Mouse (Mus musculus) bone marrow macrophage, adult 2 months (primary cell): Measurements from ENCODE around the gene Smim9.

Experiments used
- CTCF ChIP-seq: IDR thresholded peaks from 2 replicates; pipeline ENCODE4 v1.5.1; 2012; ENCODE audit warnings: low read depth, mild to moderate bottlenecking, low read length, moderate library complexity
- POLR2A ChIP-seq: IDR thresholded peaks from 2 replicates; pipeline ENCODE4 v1.6.1; 2012; ENCODE audit warnings: mild to moderate bottlenecking, low read depth, low read length, borderline replicate concordance

- TF ChIP-seq CTCF (no peak), POLR2A (no peak)
Observed at GRCm38 (mm10) chrX:75115550-75115949, 48.0 kb downstream of the Smim9 start.
